Comparison of ENCODE assay signal across 25 mouse cellular contexts in genomic region chr13:20981234-20982230, GRCm38 (mm10).
DNase-seq lines count a peak whose midpoint lies in the region; ATAC-seq and TF ChIP-seq lines count a peak whose summit lies in the region.
"Had no signal": no experiment of that assay in that cellular context is flagged by ENCODE, and none has a peak within 500 bp of the region (broad histone marks: within the 10 kb centered on the region; RNA-seq: fewer than 3 reads in every experiment).

No protein-coding gene starts in this region.

- no peaks in the 10 kb centered on the region for H3K4me1 ChIP-seq in kidney, embryonic 14.5 days (ENCODE audit: control insufficient read depth, insufficient read depth, low read length)
- H3K4me1 ChIP-seq in forebrain, embryonic 15.5 days, result no peaks in the 10 kb centered on the region
- H3K4me1 ChIP-seq: embryonic facial prominence, embryonic 10.5 days; embryonic facial prominence, embryonic 15.5 days; heart, embryonic 13.5 days; limb, embryonic 13.5 days; lung, embryonic 15.5 days; neural tube, embryonic 13.5 days had no signal

- TF ChIP-seq POLR2A in brain, embryonic 14.5 days (IDR thresholded peaks at IDR 0.05; ENCODE audit: borderline replicate concordance, extremely low read depth, insufficient read depth, insufficient read length, poor library complexity, severe bottlenecking), result no peak

- H3K4me3 ChIP-seq in kidney, embryonic 14.5 days (ENCODE audit: low read length), result no peak overlapping the region
- H3K4me3 ChIP-seq in forebrain, embryonic 15.5 days, result no peak overlapping the region
- H3K4me3 ChIP-seq: embryonic facial prominence, embryonic 10.5 days; embryonic facial prominence, embryonic 15.5 days; heart, embryonic 13.5 days; layer of hippocampus, adult 2 months; limb, embryonic 13.5 days; lung, embryonic 15.5 days; neural tube, embryonic 13.5 days had no signal

- peak; percentile 45 for DNase-seq in kidney, adult 9 months
- DNase-seq in left cerebral cortex, postnatal 25 days (ENCODE audit: low spot score in 2 of 2), result peak; percentile 13 to 39
- DNase-seq in left cerebral cortex, postnatal 14 days (ENCODE audit: low spot score in 2 of 2), result no peak
- DNase-seq in brain, embryonic 14.5 days (ENCODE audit: low read depth), result peak; percentile 15
- DNase-seq in telencephalon, adult 2 months (ENCODE audit: low read depth, low spot score), result peak; percentile 50
- DNase-seq: adrenal gland, postnatal 25 days; cerebellum, adult 2 months; cerebellum, postnatal 14 days; gastrocnemius, postnatal 10 days; heart, postnatal 10 days; kidney, postnatal 10 days; thymus, postnatal 4 days had no signal

- no peak for ATAC-seq in kidney, embryonic 14.5 days (ENCODE audit: low FRiP score, low TSS enrichment)
- ATAC-seq in forebrain, embryonic 15.5 days (replicated peaks), result no peak
- ATAC-seq: forebrain, embryonic 14.5 days; intestine, postnatal 0 days had no signal

- intact Hi-C loops in left cerebral cortex, postnatal 25 days (cut with DNase I), result no loop called here
- intact Hi-C loops in left cerebral cortex, postnatal 14 days (cut with DNase I), result no loop called here

- no peaks in the 10 kb centered on the region for H3K9me3 ChIP-seq in kidney, embryonic 14.5 days (ENCODE audit: control insufficient read depth, low read length)
- H3K9me3 ChIP-seq in forebrain, embryonic 15.5 days, result no peaks in the 10 kb centered on the region
- H3K9me3 ChIP-seq: embryonic facial prominence, embryonic 10.5 days; embryonic facial prominence, embryonic 15.5 days; heart, embryonic 13.5 days; limb, embryonic 13.5 days; lung, embryonic 15.5 days; neural tube, embryonic 13.5 days had no signal

- H3K9ac ChIP-seq in kidney, embryonic 14.5 days (ENCODE audit: low read depth, low read length), result no peak overlapping the region
- H3K9ac ChIP-seq in forebrain, embryonic 15.5 days (replicated peaks), result no peak overlapping the region
- H3K9ac ChIP-seq: embryonic facial prominence, embryonic 15.5 days; heart, embryonic 13.5 days; hindbrain, embryonic 14.5 days; limb, embryonic 13.5 days; lung, embryonic 15.5 days; neural tube, embryonic 13.5 days had no signal

- TF ChIP-seq CTCF in brain, embryonic 14.5 days (IDR thresholded peaks at IDR 0.05; ENCODE audit: borderline replicate concordance, extremely low read depth, insufficient read depth, insufficient read length), result no peak

- H3K27ac ChIP-seq in kidney, embryonic 14.5 days (ENCODE audit: low read depth, low read length), result no peak overlapping the region
- no peak overlapping the region for H3K27ac ChIP-seq in forebrain, embryonic 15.5 days (replicated peaks)
- H3K27ac ChIP-seq: embryonic facial prominence, embryonic 10.5 days; embryonic facial prominence, embryonic 15.5 days; heart, embryonic 13.5 days; hindbrain, embryonic 14.5 days; layer of hippocampus, adult 2 months; limb, embryonic 13.5 days; lung, embryonic 15.5 days; neural tube, embryonic 13.5 days had no signal

- H3K4me2 ChIP-seq in kidney, embryonic 14.5 days (replicated peaks; ENCODE audit: low read depth, low read length), result no peak overlapping the region
- H3K4me2 ChIP-seq in forebrain, embryonic 15.5 days (replicated peaks), result no peak overlapping the region
- H3K4me2 ChIP-seq: embryonic facial prominence, embryonic 15.5 days; heart, embryonic 13.5 days; hindbrain, embryonic 14.5 days; limb, embryonic 13.5 days; liver, embryonic 11.5 days; lung, embryonic 15.5 days; neural tube, embryonic 13.5 days had no signal

- no peaks in the 10 kb centered on the region for H3K36me3 ChIP-seq in kidney, embryonic 14.5 days (ENCODE audit: control insufficient read depth, insufficient read depth, low read length)
- H3K36me3 ChIP-seq in forebrain, embryonic 15.5 days, result no peaks in the 10 kb centered on the region
- H3K36me3 ChIP-seq: embryonic facial prominence, embryonic 10.5 days; embryonic facial prominence, embryonic 15.5 days; heart, embryonic 13.5 days; limb, embryonic 13.5 days; lung, embryonic 15.5 days; neural tube, embryonic 13.5 days had no signal

- 90% methylated on average over 8 of the region's 8 CpGs for WGBS in kidney, embryonic 14.5 days
- WGBS in forebrain, embryonic 15.5 days, result 85% methylated on average over 8 of the region's 8 CpGs

- H3K27me3 ChIP-seq in kidney, embryonic 14.5 days (ENCODE audit: control insufficient read depth, insufficient read depth, low read length), result no peaks in the 10 kb centered on the region
- no peaks in the 10 kb centered on the region for H3K27me3 ChIP-seq in forebrain, embryonic 15.5 days
- H3K27me3 ChIP-seq: embryonic facial prominence, embryonic 15.5 days; heart, embryonic 13.5 days; limb, embryonic 13.5 days; lung, embryonic 15.5 days; neural tube, embryonic 13.5 days had no signal

Comparison
In these comparisons a context has a peak if more than half of its experiments do, and no peak if none do; other contexts are left out.
1. DNase-seq: peak in kidney, adult 9 months (single experiment), left cerebral cortex, postnatal 25 days (2 of 2), brain, embryonic 14.5 days (single experiment) and telencephalon, adult 2 months (single experiment); none in left cerebral cortex, postnatal 14 days (0 of 2).